Mouse (Mus musculus): ENCODE data around the gene 4930512M02Rik.

GRCm38 (mm10) chr11:11660651-11661050 is 33.0 kb upstream of the 4930512M02Rik start:
- TF ChIP-seq EP300 (IDR thresholded peaks at IDR 0.05; ENCODE audit: low read depth) (no peak), CTCF (IDR thresholded peaks at IDR 0.05; ENCODE audit: low read depth) (no peak)
